Mouse (Mus musculus): Measurements from ENCODE around the gene Vps29. TPM values are rescaled to one million over a fixed set of nuclear protein-coding genes. Genes with fewer than 3 reads are reported as not detected.

Vps29 gene
- polyA plus RNA-seq, 1 experiment from 2014 or later, result 204 TPM

- Histone ChIP-seq H3K4me2 (no peak overlapping the region), H3K4me3 (ENCODE audit: low read depth, low read length) (no peak overlapping the region), H3K27me3 (replicated peaks; ENCODE audit: control insufficient read depth, insufficient read depth, low read length) (no peaks in the 10 kb centered on the region), H3K9ac (ENCODE audit: low read depth, low read length) (no peak overlapping the region), H3K27ac (ENCODE audit: low read depth, low read length) (no peak overlapping the region), H3K36me3 (ENCODE audit: control insufficient read depth, insufficient read depth, low read length) (peaks cover 4% of the 10 kb centered on the region; the same call in 1 of the 2 replicates), H3K4me1 (replicated peaks; ENCODE audit: control insufficient read depth, insufficient read depth, low read length) (no peaks in the 10 kb centered on the region), H3K9me3 (ENCODE audit: control insufficient read depth, low read length) (no peaks in the 10 kb centered on the region)
- no peak for DNase-seq (ENCODE audit: low spot score)
- no peak for ATAC-seq (replicated peaks; ENCODE audit: low FRiP score)
- WGBS, result 57% methylated on average over 6 of the region's 6 CpGs
These were observed 58.7 kb downstream of the Vps29 start for GRCm38 (mm10) chr5:122412826-122413225.

GRCm38 (mm10) chr5:122414351-122414750 is 60.2 kb downstream of the Vps29 start:
- no peak overlapping the region for H3K9ac ChIP-seq (ENCODE audit: low read depth, low read length)
- DNase-seq (ENCODE audit: low spot score), result no peak
- H3K4me1 ChIP-seq (replicated peaks; ENCODE audit: control insufficient read depth, insufficient read depth, low read length), result no peaks in the 10 kb centered on the region
- H3K4me3 ChIP-seq (ENCODE audit: low read depth, low read length), result no peak overlapping the region
- no peak overlapping the region for H3K4me2 ChIP-seq
- no peak overlapping the region for H3K27ac ChIP-seq (ENCODE audit: low read depth, low read length)
- H3K27me3 ChIP-seq (replicated peaks; ENCODE audit: control insufficient read depth, insufficient read depth, low read length), result no peaks in the 10 kb centered on the region
- no peaks in the 10 kb centered on the region for H3K9me3 ChIP-seq (ENCODE audit: control insufficient read depth, low read length)
- WGBS, result 91% methylated on average over 5 of the region's 5 CpGs
- H3K36me3 ChIP-seq (ENCODE audit: control insufficient read depth, insufficient read depth, low read length), result peaks cover 4% of the 10 kb centered on the region; the same call in 1 of the 2 replicates
- ATAC-seq (replicated peaks; ENCODE audit: low FRiP score), result no peak

Other genes starting within 250 kb of the Vps29 start
- gene Ccdc63, start 213.5 kb upstream of the Vps29 start, polyA plus RNA-seq (2014; fragmentation: Nextera tagmentation; extraction: Ambion mirVana), result 0.32 and 0.39 TPM in 2 replicates
- 276 and 285 TPM in 2 replicates for gene Ppp1cc, start 196.1 kb upstream of the Vps29 start, polyA plus RNA-seq (2014; fragmentation: Nextera tagmentation; extraction: Ambion mirVana)
- gene Hvcn1, start 147.6 kb upstream of the Vps29 start, polyA plus RNA-seq (2014; fragmentation: Nextera tagmentation; extraction: Ambion mirVana), result 3.1 and 4.3 TPM in 2 replicates
- 2.1 and 3.1 TPM in 2 replicates for gene Tctn1, start 89.9 kb upstream of the Vps29 start, polyA plus RNA-seq (2014; fragmentation: Nextera tagmentation; extraction: Ambion mirVana)
- gene Pptc7, start 70.0 kb upstream of the Vps29 start, polyA plus RNA-seq (2014; fragmentation: Nextera tagmentation; extraction: Ambion mirVana), result 6.7 and 8.2 TPM in 2 replicates
- gene Rad9b, start 136 bp upstream of the Vps29 start, polyA plus RNA-seq (2014; fragmentation: Nextera tagmentation; extraction: Ambion mirVana), result 7.0 and 7.9 TPM in 2 replicates
- 112 and 114 TPM in 2 replicates for gene Gpn3, start 17.5 kb downstream of the Vps29 start, polyA plus RNA-seq (2014; fragmentation: Nextera tagmentation; extraction: Ambion mirVana)
- 50.7 and 52.1 TPM in 2 replicates for gene Fam216a, start 18.0 kb downstream of the Vps29 start, polyA plus RNA-seq (2014; fragmentation: Nextera tagmentation; extraction: Ambion mirVana)
- 122 and 125 TPM in 2 replicates for gene Arpc3, start 37.5 kb downstream of the Vps29 start, polyA plus RNA-seq (2014; fragmentation: Nextera tagmentation; extraction: Ambion mirVana)
- 27.0 and 27.4 TPM in 2 replicates for gene Anapc7, start 67.3 kb downstream of the Vps29 start, polyA plus RNA-seq (2014; fragmentation: Nextera tagmentation; extraction: Ambion mirVana)
- gene Atp2a2, start 147.9 kb downstream of the Vps29 start, polyA plus RNA-seq (2014; fragmentation: Nextera tagmentation; extraction: Ambion mirVana), result 45.2 and 46.8 TPM in 2 replicates

All from liver, embryonic 11.5 days (tissue).